Comparison of ENCODE assay signal across 7 mouse cellular contexts in genomic region chr7:79547092-79547491, GRCm38 (mm10).
DNase-seq lines count a peak whose midpoint lies in the region; ATAC-seq and TF ChIP-seq lines count a peak whose summit lies in the region.

No protein-coding gene starts in this region.

- no peak overlapping the region for H3K4me3 ChIP-seq in gastrocnemius, adult 2 months
- H3K4me3 ChIP-seq in intestine, postnatal 0 days (ENCODE audit: low read depth, low read length), result no peak overlapping the region
- H3K4me3 ChIP-seq in midbrain, embryonic 14.5 days (replicated peaks; ENCODE audit: low read depth, low read length), result no peak overlapping the region

- intact Hi-C loops in gastrocnemius, adult 2 months (cut with DNase I), result loop anchor here (1.0 kb wide), 1 partner anchor 48 kb away; no protein-coding TSS in a partner anchor
- intact Hi-C loops in left cerebral cortex, postnatal 25 days (cut with DNase I), result loop anchor here (1.0 to 2.0 kb wide), 2 partner anchors 45 to 50 kb away; no protein-coding TSS in a partner anchor

- no peak for ATAC-seq in intestine, postnatal 0 days
- peak; percentile 79 for ATAC-seq in midbrain, embryonic 14.5 days (ENCODE audit: low FRiP score, low TSS enrichment)

- 2% methylated on average over 15 of the region's 15 CpGs for WGBS in intestine, postnatal 0 days
- WGBS in midbrain, embryonic 14.5 days, result 2% methylated on average over 15 of the region's 15 CpGs

- H3K4me1 ChIP-seq in intestine, postnatal 0 days (replicated peaks; ENCODE audit: control insufficient read depth, insufficient read depth, low read length), result no peaks in the 10 kb centered on the region
- peaks cover 26% of the 10 kb centered on the region; the same call in 1 of the 2 replicates for H3K4me1 ChIP-seq in midbrain, embryonic 14.5 days (ENCODE audit: control insufficient read depth, insufficient read depth, low read length)

- no peak overlapping the region for H3K27ac ChIP-seq in gastrocnemius, adult 2 months
- no peak overlapping the region for H3K27ac ChIP-seq in intestine, postnatal 0 days (ENCODE audit: low read depth, low read length)
- H3K27ac ChIP-seq in midbrain, embryonic 14.5 days (replicated peaks; ENCODE audit: low read depth, low read length), result peak overlapping the region; percentile 16

- no peaks in the 10 kb centered on the region for H3K9me3 ChIP-seq in intestine, postnatal 0 days (ENCODE audit: control insufficient read depth)
- H3K9me3 ChIP-seq in midbrain, embryonic 14.5 days (ENCODE audit: control insufficient read depth, low read length), result no peaks in the 10 kb centered on the region

- peak; percentile 80 for TF ChIP-seq CTCF in gastrocnemius, adult 2 months (IDR thresholded peaks at IDR 0.05)
- TF ChIP-seq CTCF in intestine, postnatal 0 days (IDR thresholded peaks at IDR 0.05; ENCODE audit: low read depth), result peak; percentile 92

- H3K9ac ChIP-seq in intestine, postnatal 0 days (ENCODE audit: low read depth, low read length), result no peak overlapping the region
- H3K9ac ChIP-seq in midbrain, embryonic 14.5 days (replicated peaks; ENCODE audit: low read length), result no peak overlapping the region

- H3K27me3 ChIP-seq in intestine, postnatal 0 days (replicated peaks; ENCODE audit: control insufficient read depth, insufficient read depth, low read length), result peaks cover 80% of the 10 kb centered on the region
- peaks cover 20% of the 10 kb centered on the region for H3K27me3 ChIP-seq in midbrain, embryonic 14.5 days (ENCODE audit: control insufficient read depth, insufficient read depth, low read length)

- no peak overlapping the region for H3K4me2 ChIP-seq in intestine, postnatal 0 days (replicated peaks; ENCODE audit: low read depth)
- H3K4me2 ChIP-seq in midbrain, embryonic 14.5 days (ENCODE audit: low read length), result 0 out of 2 replicates have a peak overlapping the region, but pooled peaks have one; percentile 22

- DNase-seq in ZHBTc4 (ENCODE audit: low read depth, low spot score), result peak; percentile 95
- peak; percentile 98 to 100 for DNase-seq in cerebellum, postnatal 14 days
- DNase-seq in gastrocnemius, adult 2 months, result peak; percentile 79
- DNase-seq in left cerebral cortex, postnatal 25 days (ENCODE audit: low spot score in 2 of 2), result peak; percentile 91 to 98
- peak; percentile 94 for DNase-seq in midbrain, embryonic 14.5 days
- DNase-seq in spleen, postnatal 14 days (ENCODE audit: low spot score in 2 of 2), result peak; percentile 16 to 40

- H3K36me3 ChIP-seq in intestine, postnatal 0 days (ENCODE audit: control insufficient read depth, insufficient read depth), result no peaks in the 10 kb centered on the region
- H3K36me3 ChIP-seq in midbrain, embryonic 14.5 days (ENCODE audit: control insufficient read depth, insufficient read depth, low read length), result no peaks in the 10 kb centered on the region

Comparison
In these comparisons a context has a peak if more than half of its experiments do, and no peak if none do; other contexts are left out.
1. DNase-seq: peak in every context shown above with its lines; median percentile 99 in cerebellum, postnatal 14 days; 95 in ZHBTc4; 94 in left cerebral cortex, postnatal 25 days; 94 in midbrain, embryonic 14.5 days; 79 in gastrocnemius, adult 2 months; 28 in spleen, postnatal 14 days.